Mouse (Mus musculus) heart, postnatal 4 days (tissue): Measurements from ENCODE around the gene Atg10. TPM values are rescaled to one million over a fixed set of nuclear protein-coding genes. Genes with fewer than 3 reads are reported as not detected.

ENCODE experiments used
- total RNA-seq, 2 experiments: library from RNA; stranded (reverse); gene quantifications; 2 replicates each; pipeline ENCODE4 v1.2.3; 2021

Gene Atg10
- total RNA-seq, 2 experiments from 2014 or later, result 22.1 to 25.6 TPM

Other genes with a start within 250 kb of the Atg10 start
- 10 to 100 TPM; 56.3 to 62.0 TPM for gene Ssbp2, start 236.3 kb upstream of the Atg10 start, total RNA-seq